Mouse (Mus musculus): Measurements from ENCODE around the gene Olfr115. TPM values are rescaled to one million over a fixed set of nuclear protein-coding genes. Genes with fewer than 3 reads are reported as not detected.

The Olfr115 gene
- total RNA-seq (2021): not detected

DNA sequence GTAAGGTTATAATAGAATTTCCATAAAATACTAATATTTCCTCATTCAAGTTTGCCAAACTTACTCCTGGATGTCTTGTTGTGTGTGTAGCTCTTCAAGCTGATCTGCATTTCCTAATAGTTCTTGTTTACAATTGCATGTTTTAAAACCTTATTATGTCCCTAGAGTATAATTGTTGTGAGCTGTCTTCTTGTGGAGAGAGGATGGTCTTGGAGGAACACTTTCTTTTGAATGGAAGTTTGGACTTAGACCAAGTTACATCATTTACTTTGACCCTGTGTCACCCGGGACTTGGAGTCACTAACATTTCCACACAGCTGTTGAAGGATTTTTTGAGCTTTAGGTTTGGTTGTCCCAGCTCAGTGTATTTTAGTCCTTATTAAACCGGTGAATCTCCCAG, at the start of gene Olfr115, which contains the start of gene Olfr116:
TSS of gene Olfr115 (minus strand) at position 101 of the 400 bp plus-strand sequence.
TSS of gene Olfr116 (minus strand) at position 191 of the 400 bp plus-strand sequence.
- no peak for DNase-seq (ENCODE audit: low spot score in 2 of 2)
- intact Hi-C loops (cut with DNase I): no loop called here

DNA sequence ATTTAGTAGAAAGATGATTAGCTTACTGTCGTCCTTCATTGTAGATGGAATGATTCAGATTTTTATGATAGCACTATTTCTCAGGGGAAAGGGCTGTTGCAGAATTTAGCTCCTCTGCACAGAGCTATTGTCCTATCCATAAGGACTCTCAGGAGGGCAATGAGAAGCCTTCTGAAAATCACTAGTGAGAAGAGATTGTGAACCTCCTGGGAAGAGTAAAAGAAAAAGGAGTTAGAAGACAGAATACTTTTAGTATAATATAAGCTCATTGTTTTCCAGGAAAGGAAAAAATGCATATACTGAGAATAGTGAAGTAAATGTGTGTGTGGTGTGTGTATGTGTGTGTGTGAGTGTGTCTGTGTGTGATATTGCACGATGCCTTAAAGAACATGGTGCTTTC, 39.8 kb upstream of the Olfr115 start, which contains the start of gene Olfr118:
TSS of gene Olfr118 (plus strand) at position 301 of the 400 bp plus-strand sequence.
- intact Hi-C loops (cut with DNase I): no loop called here

DNA sequence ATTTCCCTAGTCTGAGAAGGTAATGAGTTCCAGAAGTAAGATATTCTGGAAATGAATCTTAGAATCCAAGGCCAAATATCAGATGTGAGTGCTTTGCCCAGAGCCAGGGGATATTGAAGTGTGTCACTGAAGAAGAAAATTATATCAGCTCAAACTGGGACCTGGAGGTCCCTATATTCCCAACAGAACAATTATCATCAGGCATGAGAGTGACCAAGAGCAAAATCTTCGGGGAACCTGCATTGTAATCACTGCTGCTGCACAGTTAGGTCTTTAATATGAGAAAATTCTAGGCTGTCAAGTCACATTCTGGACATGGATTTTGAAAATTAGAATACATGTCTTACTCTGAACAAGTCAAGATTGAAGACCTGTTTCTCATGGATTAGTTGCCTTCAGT, 36.8 kb upstream of the Olfr115 start, which contains the start of gene Olfr117:
TSS of gene Olfr117 (minus strand) at position 101 of the 400 bp plus-strand sequence.
- intact Hi-C loops (cut with DNase I): no loop called here
- no peak for DNase-seq (ENCODE audit: low spot score in 2 of 2)

More for the DNA sequence above, 39.8 kb upstream of the Olfr115 start, which contains the start of gene Olfr118:
- no peak for DNase-seq (ENCODE audit: low spot score in 2 of 2)

DNA sequence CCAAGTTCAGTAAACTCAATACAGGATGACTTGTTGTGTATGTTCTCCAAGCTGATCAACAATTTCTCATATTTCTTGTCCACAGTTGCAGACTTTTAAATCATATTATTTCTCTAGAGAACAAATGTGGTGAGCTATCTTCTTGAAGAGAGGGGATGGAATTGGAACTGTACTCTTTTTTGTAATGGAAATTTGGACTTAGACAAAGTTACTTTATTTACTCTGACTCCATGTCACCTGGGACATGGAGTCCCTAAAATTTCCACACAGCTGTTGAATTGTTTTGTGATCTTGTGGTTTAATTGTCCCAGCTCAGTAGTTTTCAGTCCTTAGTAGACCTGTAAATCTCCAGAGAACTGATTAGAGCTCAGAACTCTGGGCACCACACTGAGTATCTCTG, 34.3 kb downstream of the Olfr115 start, which contains the start of gene Olfr114:
TSS of gene Olfr114 (minus strand) at position 101 of the 400 bp plus-strand sequence.
- intact Hi-C loops (cut with DNase I): no loop called here
- DNase-seq (ENCODE audit: low spot score in 2 of 2): no peak

DNA sequence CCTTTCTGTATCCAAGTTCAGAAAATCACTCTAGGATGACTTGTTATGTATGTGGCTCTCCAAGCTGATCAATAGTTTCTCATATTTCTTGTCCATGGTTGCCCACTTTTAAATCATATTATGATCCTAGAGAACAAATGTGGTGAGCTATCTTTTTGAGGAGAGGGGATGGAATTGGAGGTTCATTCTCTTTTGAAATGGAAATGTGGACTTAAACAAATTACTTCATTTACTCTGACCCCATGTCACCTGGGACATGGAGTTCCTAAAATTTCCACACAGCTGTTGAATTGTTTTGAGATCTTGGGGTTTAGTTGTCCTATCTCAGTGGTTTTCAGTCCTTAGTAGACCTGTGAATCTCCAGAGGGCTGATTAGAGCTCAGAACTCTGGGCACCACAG, 49.3 kb downstream of the Olfr115 start, which contains the start of gene Olfr113:
TSS of gene Olfr113 (minus strand) at position 101 of the 400 bp plus-strand sequence.
- intact Hi-C loops (cut with DNase I): no loop called here
- no peak for DNase-seq (ENCODE audit: low spot score in 2 of 2)

DNA sequence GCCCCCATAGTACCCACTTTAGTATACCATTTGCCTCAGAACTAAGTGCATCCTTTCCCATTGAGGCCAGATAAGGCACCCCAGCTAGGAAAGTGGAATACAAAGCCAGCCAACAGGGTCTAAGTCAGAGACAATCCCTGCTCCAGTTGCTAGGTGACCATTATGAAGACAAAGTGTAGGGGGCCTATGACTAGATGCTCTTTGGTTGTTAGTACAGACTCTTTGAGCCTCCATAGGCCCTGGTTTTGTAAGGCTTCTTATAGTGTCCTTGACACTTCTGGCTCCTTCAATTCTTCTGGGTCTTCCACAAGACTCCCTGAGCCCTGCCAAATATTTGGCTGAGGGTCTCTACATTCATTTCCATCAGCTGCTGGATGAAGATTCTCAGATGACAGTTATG, 57.6 kb downstream of the Olfr115 start, which contains the start of gene Olfr112:
TSS of gene Olfr112 (minus strand) at position 101 of the 400 bp plus-strand sequence.
- intact Hi-C loops (cut with DNase I): no loop called here
- DNase-seq (ENCODE audit: low spot score in 2 of 2): no peak

Other genes starting within 250 kb of the Olfr115 start
- not detected for gene Olfr105-ps, start 248.1 kb downstream of the Olfr115 start, total RNA-seq (2021)
- not detected for gene Olfr106-ps, start 236.7 kb downstream of the Olfr115 start, total RNA-seq (2021)
- gene Olfr107, start 227.9 kb downstream of the Olfr115 start, total RNA-seq (2021): not detected
- not detected for gene Olfr108, start 181.6 kb downstream of the Olfr115 start, total RNA-seq (2021)
- not detected for gene Olfr109, start 168.2 kb downstream of the Olfr115 start, total RNA-seq (2021)
- not detected for gene H2-M2, start 143.6 kb downstream of the Olfr115 start, total RNA-seq (2021)
- gene Olfr110, start 134.6 kb downstream of the Olfr115 start, total RNA-seq (2021): under 1 TPM in 1 of 2 experiments, not detected in 1; 0.22 TPM
- gene Olfr111, start 119.1 kb downstream of the Olfr115 start, total RNA-seq (2021): under 1 TPM in 1 of 2 experiments, not detected in 1; 0.17 TPM
- not detected for gene Olfr112, start 57.7 kb downstream of the Olfr115 start, total RNA-seq (2021)
- gene Olfr113, start 49.4 kb downstream of the Olfr115 start, total RNA-seq (2021): not detected
- gene Olfr114, start 34.4 kb downstream of the Olfr115 start, total RNA-seq (2021): not detected
- not detected for gene Olfr116, start 90 bp upstream of the Olfr115 start, total RNA-seq (2021)
- not detected for gene Olfr117, start 36.7 kb upstream of the Olfr115 start, total RNA-seq (2021)
- gene Olfr118, start 39.9 kb upstream of the Olfr115 start, total RNA-seq (2021): not detected
- not detected for gene Olfr119, start 69.5 kb upstream of the Olfr115 start, total RNA-seq (2021)
- not detected for gene Olfr120, start 94.7 kb upstream of the Olfr115 start, total RNA-seq (2021)
- not detected for gene Olfr121, start 121.7 kb upstream of the Olfr115 start, total RNA-seq (2021)
- not detected for gene Olfr122, start 141.5 kb upstream of the Olfr115 start, total RNA-seq (2021)
- gene Olfr123, start 166.4 kb upstream of the Olfr115 start, total RNA-seq (2021): not detected
- not detected for gene Olfr124, start 172.8 kb upstream of the Olfr115 start, total RNA-seq (2021)
- not detected for gene Olfr125, start 205.8 kb upstream of the Olfr115 start, total RNA-seq (2021)
- not detected for gene Olfr126, start 220.4 kb upstream of the Olfr115 start, total RNA-seq (2021)